Mouse (Mus musculus): Measurements from ENCODE around the gene Rpa1. TPM values are rescaled to one million over a fixed set of nuclear protein-coding genes. Genes with fewer than 3 reads are reported as not detected.
A peak's percentile ranks its signal among the peaks of the same experiment; 100 is the strongest.

The Rpa1 gene
- total and polyA plus RNA-seq, 3 experiments: 230 to 357 (median 287) TPM

GRCm38 (mm10) chr11:75292281-75292680, 55.8 kb downstream of the Rpa1 start:
- Histone ChIP-seq H3K4me1 (ENCODE audit: control insufficient read depth in 1 of 2, insufficient read depth in 2 of 2) (peaks cover 14 to 37% of the 10 kb centered on the region in 2 experiments), H3K9ac (ENCODE audit: insufficient read depth, low read depth) (no peak overlapping the region), H3K36me3 (replicated peaks in 1 of 2; ENCODE audit: control insufficient read depth in 1 of 2, insufficient read depth in 1 of 2, low read length in 1 of 2) (no peaks in the 10 kb centered on the region), H3K9me3 (replicated peaks; ENCODE audit: low read length) (no peaks in the 10 kb centered on the region), H3K4me2 (ENCODE audit: insufficient read depth, low read depth, poor library complexity, severe bottlenecking) (no peak overlapping the region), H3K27ac (ENCODE audit: insufficient read depth, low read depth) (no peak overlapping the region), H3K4me3 (replicated peaks in 1 of 3; ENCODE audit: low read depth in 2 of 3, low read length in 2 of 3, poor library complexity in 1 of 3) (no peak overlapping the region), H3K79me2 (replicated peaks; ENCODE audit: control insufficient read depth, extremely low read depth, insufficient read depth, poor library complexity, severe bottlenecking) (no peaks in the 10 kb centered on the region), H3K27me3 (replicated peaks) (peaks cover 3% of the 10 kb centered on the region)
- DNase-seq (ENCODE audit: extremely low read depth): no peak
- TF ChIP-seq POLR2AphosphoS2 (IDR thresholded peaks at IDR 0.05; ENCODE audit: low read depth, low read length) (no peak), RCOR1 (conservative IDR thresholded peaks at IDR 0.05; ENCODE audit: low read depth, low read length) (no peak), ZNF384 (IDR thresholded peaks at IDR 0.05; ENCODE audit: low read depth, low read length) (no peak), HCFC1 (IDR thresholded peaks at IDR 0.05; ENCODE audit: low read depth, low read length) (no peak), RAD21 (IDR thresholded peaks at IDR 0.05; ENCODE audit: low read depth, low read length) (no peak), SIN3A (IDR thresholded peaks at IDR 0.05; ENCODE audit: low read length) (no peak), NELFE (IDR thresholded peaks at IDR 0.05; ENCODE audit: low read depth, low read length) (no peak), EP300 (IDR thresholded peaks at IDR 0.05; ENCODE audit: low read length) (no peak)
- in situ Hi-C loops (cut with MboI; ENCODE audit: low pct_ligation_motif_present, low pct_unique_long_range_greater_than_20kb, low sequenced_read_pairs): loop anchor here (25.0 kb wide), 1 partner anchor 305 kb away; no protein-coding TSS in a partner anchor
- dilution Hi-C loops (cut with MboI; ENCODE audit: extremely low pct_ligation_motif_present, extremely low pct_unique_long_range_greater_than_20kb, low sequenced_read_pairs): no loop called here

- H3K4me3 ChIP-seq (replicated peaks in 1 of 3; ENCODE audit: low read depth in 2 of 3, low read length in 2 of 3, poor library complexity in 1 of 3): no peak overlapping the region
- H3K9me3 ChIP-seq (replicated peaks; ENCODE audit: low read length): no peaks in the 10 kb centered on the region
- dilution Hi-C loops (cut with MboI; ENCODE audit: extremely low pct_ligation_motif_present, extremely low pct_unique_long_range_greater_than_20kb, low sequenced_read_pairs) (no loop called here), in situ Hi-C loops (cut with MboI; ENCODE audit: low pct_ligation_motif_present, low pct_unique_long_range_greater_than_20kb, low sequenced_read_pairs) (loop anchor here (25.0 kb wide), 1 partner anchor 304 kb away; no protein-coding TSS in a partner anchor)
- no peak overlapping the region for H3K9ac ChIP-seq (ENCODE audit: insufficient read depth, low read depth)
- H3K4me1 ChIP-seq (ENCODE audit: control insufficient read depth in 1 of 2, insufficient read depth in 2 of 2): peaks cover 18 to 43% of the 10 kb centered on the region in 2 experiments
- no peak overlapping the region for H3K27ac ChIP-seq (ENCODE audit: insufficient read depth, low read depth)
- peaks cover 3% of the 10 kb centered on the region for H3K27me3 ChIP-seq (replicated peaks)
- DNase-seq (ENCODE audit: extremely low read depth): no peak
- no peaks in the 10 kb centered on the region for H3K36me3 ChIP-seq (replicated peaks in 1 of 2; ENCODE audit: control insufficient read depth in 1 of 2, insufficient read depth in 1 of 2, low read length in 1 of 2)
- TF ChIP-seq POLR2A (IDR thresholded peaks at IDR 0.05; ENCODE audit: low read depth, low read length): no peak
- 0 out of 2 replicates have a peak, but pooled peaks have one; percentile 22 for TF ChIP-seq MAFK (IDR thresholded peaks at IDR 0.05; ENCODE audit: insufficient replicate concordance, low read length)
- H3K79me2 ChIP-seq (replicated peaks; ENCODE audit: control insufficient read depth, extremely low read depth, insufficient read depth, poor library complexity, severe bottlenecking): no peaks in the 10 kb centered on the region
- no peak overlapping the region for H3K4me2 ChIP-seq (ENCODE audit: insufficient read depth, low read depth, poor library complexity, severe bottlenecking)
Observed at GRCm38 (mm10) chr11:75291389-75292215, 56.5 kb downstream of the Rpa1 start.

- peak; percentile 94 for DNase-seq (ENCODE audit: extremely low read depth)
- dilution Hi-C loops (cut with MboI; ENCODE audit: extremely low pct_ligation_motif_present, extremely low pct_unique_long_range_greater_than_20kb, low sequenced_read_pairs): no loop called here
- H3K4me3 ChIP-seq (replicated peaks in 1 of 3; ENCODE audit: low read depth in 2 of 3, low read length in 2 of 3, poor library complexity in 1 of 3): no peak overlapping the region
- no peaks in the 10 kb centered on the region for H3K36me3 ChIP-seq (replicated peaks in 1 of 2; ENCODE audit: control insufficient read depth in 1 of 2, insufficient read depth in 1 of 2, low read length in 1 of 2)
- no peaks in the 10 kb centered on the region for H3K79me2 ChIP-seq (replicated peaks; ENCODE audit: control insufficient read depth, extremely low read depth, insufficient read depth, poor library complexity, severe bottlenecking)
- H3K4me1 ChIP-seq (ENCODE audit: control insufficient read depth in 1 of 2, insufficient read depth in 2 of 2): peaks cover 22 to 52% of the 10 kb centered on the region in 2 experiments
- peaks cover 3% of the 10 kb centered on the region for H3K27me3 ChIP-seq (replicated peaks)
- no peak overlapping the region for H3K27ac ChIP-seq (ENCODE audit: insufficient read depth, low read depth)
- no peaks in the 10 kb centered on the region for H3K9me3 ChIP-seq (replicated peaks; ENCODE audit: low read length)
- no peak overlapping the region for H3K4me2 ChIP-seq (ENCODE audit: insufficient read depth, low read depth, poor library complexity, severe bottlenecking)
- H3K9ac ChIP-seq (ENCODE audit: insufficient read depth, low read depth): no peak overlapping the region
- in situ Hi-C loops (cut with MboI; ENCODE audit: low pct_ligation_motif_present, low pct_unique_long_range_greater_than_20kb, low sequenced_read_pairs): loop anchor here (25.0 kb wide), 1 partner anchor 303 kb away; no protein-coding TSS in a partner anchor
- TF ChIP-seq CHD2 (IDR thresholded peaks at IDR 0.05; ENCODE audit: low read length): no peak
- TF ChIP-seq UBTF (IDR thresholded peaks at IDR 0.05; ENCODE audit: low read depth, low read length): no peak
- peak; percentile 95 to 99 for TF ChIP-seq CTCF (conservative IDR thresholded peaks at IDR 0.05 in 1 of 2, IDR thresholded peaks at IDR 0.05 in 1 of 2; ENCODE audit: low read depth in 2 of 2, low read length in 2 of 2)
- TF ChIP-seq MAZ (IDR thresholded peaks at IDR 0.05; ENCODE audit: low read depth, low read length): peak; percentile 63; the same call in 1 of the 2 replicates
- peak; percentile 49; the same call in 1 of the 2 replicates for TF ChIP-seq BHLHE40 (IDR thresholded peaks at IDR 0.05; ENCODE audit: low read depth, low read length)
- peak; percentile 98 for TF ChIP-seq ZC3H11A (IDR thresholded peaks at IDR 0.05; ENCODE audit: low read depth, low read length)
- TF ChIP-seq RAD21 (IDR thresholded peaks at IDR 0.05; ENCODE audit: low read depth, low read length): peak; percentile 99
- no peak for TF ChIP-seq PAX5 (IDR thresholded peaks at IDR 0.05; ENCODE audit: low read length)
- no peak for TF ChIP-seq USF1 (IDR thresholded peaks at IDR 0.05; ENCODE audit: low read depth, low read length)
- peak; percentile 38; the same call in 1 of the 2 replicates for TF ChIP-seq ELF1 (IDR thresholded peaks at IDR 0.05; ENCODE audit: low read depth, low read length)
- no peak for TF ChIP-seq EP300 (IDR thresholded peaks at IDR 0.05; ENCODE audit: low read length)
- TF ChIP-seq ZMIZ1 (IDR thresholded peaks at IDR 0.05; ENCODE audit: low read depth, low read length): no peak
- TF ChIP-seq E2F4 (IDR thresholded peaks at IDR 0.05; ENCODE audit: insufficient replicate concordance, low read depth, low read length): no peak
- TF ChIP-seq TCF12 (IDR thresholded peaks at IDR 0.05; ENCODE audit: low read depth, low read length): peak; percentile 47; the same call in 1 of the 2 replicates
- TF ChIP-seq MYC (IDR thresholded peaks at IDR 0.05; ENCODE audit: low read depth, low read length): peak; percentile 63
Observed at GRCm38 (mm10) chr11:75290566-75291271, 57.4 kb downstream of the Rpa1 start.
